In the genomic region with DNA sequence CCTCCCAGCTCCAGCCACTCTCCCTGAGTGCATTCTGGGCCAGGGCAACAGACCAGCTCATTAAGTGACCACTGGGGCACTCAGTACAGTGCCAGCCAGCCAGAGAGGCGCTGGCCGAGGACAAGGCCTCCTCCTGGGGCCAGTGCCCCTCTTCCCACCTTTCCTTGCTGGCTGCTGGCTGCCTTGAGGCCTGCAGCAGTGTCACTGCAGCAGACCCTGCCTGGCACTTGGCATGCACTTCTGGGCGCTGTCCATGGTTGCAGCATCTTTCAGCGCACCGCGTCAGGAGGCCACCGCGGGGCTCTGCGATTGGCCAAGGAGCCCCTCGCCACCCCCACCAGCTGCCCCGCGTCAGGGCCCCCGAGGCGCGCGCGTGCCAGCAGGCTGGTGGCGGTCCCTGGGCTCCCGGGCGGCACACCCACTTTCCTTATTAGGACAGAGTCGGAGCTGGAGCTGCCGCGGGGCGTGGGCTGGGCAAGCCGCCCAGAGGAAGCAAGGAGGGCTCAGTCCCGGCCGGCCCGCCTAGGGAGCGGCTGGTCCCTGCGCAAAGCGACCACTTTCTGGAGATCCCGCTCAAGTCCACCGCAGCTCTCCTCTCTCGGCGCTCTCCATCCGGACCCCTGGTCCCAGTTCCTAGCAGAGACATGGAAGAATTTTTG, we compare ENCODE assay signal across 8 mouse cellular contexts. TPM values are rescaled to one million over a fixed set of nuclear protein-coding genes. Genes with fewer than 3 reads are reported as not detected.
DNase-seq lines count a peak whose midpoint lies in the region; ATAC-seq and TF ChIP-seq lines count a peak whose summit lies in the region.

Prune2 (plus strand) TSS at position 506 of the 659 bp plus-strand sequence.

- WGBS in forebrain, embryonic 12.5 days = under 1% methylated on average over 36 of the region's 36 CpGs
- WGBS in heart, embryonic 15.5 days = under 1% methylated on average over 36 of the region's 36 CpGs
- WGBS in kidney, postnatal 0 days = under 1% methylated on average over 36 of the region's 36 CpGs
- WGBS in liver, embryonic 14.5 days (ENCODE audit: insufficient replicate concordance) = 2% methylated on average over 36 of the region's 36 CpGs
- WGBS in neural tube, embryonic 12.5 days = under 1% methylated on average over 36 of the region's 36 CpGs

- H3K36me3 ChIP-seq in forebrain, embryonic 12.5 days (replicated peaks) = no peaks in the 10 kb centered on the region
- H3K36me3 ChIP-seq in heart, embryonic 15.5 days = no peaks in the 10 kb centered on the region
- H3K36me3 ChIP-seq in kidney, postnatal 0 days (ENCODE audit: insufficient read depth, low read length) = no peaks in the 10 kb centered on the region
- H3K36me3 ChIP-seq in liver, embryonic 14.5 days (replicated peaks; ENCODE audit: control insufficient read depth, insufficient read depth, low read depth) = no peaks in the 10 kb centered on the region
- no peaks in the 10 kb centered on the region for H3K36me3 ChIP-seq in neural tube, embryonic 12.5 days

- H3K9me3 ChIP-seq in forebrain, embryonic 12.5 days = no peaks in the 10 kb centered on the region
- no peaks in the 10 kb centered on the region for H3K9me3 ChIP-seq in heart, embryonic 15.5 days (replicated peaks)
- H3K9me3 ChIP-seq in kidney, postnatal 0 days (replicated peaks; ENCODE audit: low read length) = no peaks in the 10 kb centered on the region
- H3K9me3 ChIP-seq in liver, embryonic 14.5 days (ENCODE audit: control insufficient read depth, low read length) = no peaks in the 10 kb centered on the region
- H3K9me3 ChIP-seq in neural tube, embryonic 12.5 days = no peaks in the 10 kb centered on the region

- peaks cover 16% of the 10 kb centered on the region for H3K4me1 ChIP-seq in forebrain, embryonic 12.5 days
- peaks cover 22% of the 10 kb centered on the region for H3K4me1 ChIP-seq in heart, embryonic 15.5 days (replicated peaks)
- peaks cover 10% of the 10 kb centered on the region; the same call in 1 of the 2 replicates for H3K4me1 ChIP-seq in kidney, postnatal 0 days (replicated peaks; ENCODE audit: insufficient read depth, low read length)
- H3K4me1 ChIP-seq in liver, embryonic 14.5 days (replicated peaks; ENCODE audit: control insufficient read depth in 2 of 2, insufficient read depth in 2 of 2, low read length in 1 of 2) = peaks cover 0 to 7% of the 10 kb centered on the region in 2 experiments; a peak in 1 of 4 replicates
- H3K4me1 ChIP-seq in neural tube, embryonic 12.5 days = peaks cover 13% of the 10 kb centered on the region; the same call in 1 of the 2 replicates

- H3K4me3 ChIP-seq in forebrain, embryonic 12.5 days (replicated peaks) = peak within 1 kb of the TSS; percentile 45
- H3K4me3 ChIP-seq in heart, embryonic 15.5 days = peak within 1 kb of the TSS; percentile 46
- H3K4me3 ChIP-seq in kidney, postnatal 0 days (replicated peaks; ENCODE audit: low read depth, low read length) = peak within 1 kb of the TSS; percentile 26
- peak within 1 kb of the TSS; percentile 24 to 28; a peak in 2 of 4 replicates for H3K4me3 ChIP-seq in liver, embryonic 14.5 days (ENCODE audit: insufficient read depth in 1 of 2, low read depth in 2 of 2, low read length in 2 of 2)
- H3K4me3 ChIP-seq in neural tube, embryonic 12.5 days = peak within 1 kb of the TSS; percentile 43

- TF ChIP-seq EP300 in liver, embryonic 14.5 days (IDR thresholded peaks at IDR 0.05; ENCODE audit: low read depth) = no peak

- H3K27ac ChIP-seq in forebrain, embryonic 12.5 days = no peak within 1 kb of the TSS
- H3K27ac ChIP-seq in heart, embryonic 15.5 days = no peak within 1 kb of the TSS
- no peak within 1 kb of the TSS for H3K27ac ChIP-seq in kidney, postnatal 0 days
- H3K27ac ChIP-seq in liver, embryonic 14.5 days = no peak within 1 kb of the TSS
- no peak within 1 kb of the TSS for H3K27ac ChIP-seq in neural tube, embryonic 12.5 days

- H3K9ac ChIP-seq in forebrain, embryonic 12.5 days = peak within 1 kb of the TSS; percentile 48
- peak within 1 kb of the TSS; percentile 1; the same call in 1 of the 2 replicates for H3K9ac ChIP-seq in heart, embryonic 15.5 days
- no peak within 1 kb of the TSS for H3K9ac ChIP-seq in kidney, postnatal 0 days (ENCODE audit: low read depth, low read length)
- H3K9ac ChIP-seq in liver, embryonic 14.5 days (replicated peaks) = no peak within 1 kb of the TSS
- H3K9ac ChIP-seq in neural tube, embryonic 12.5 days = peak within 1 kb of the TSS; percentile 26; the same call in 1 of the 2 replicates

- H3K27me3 ChIP-seq in forebrain, embryonic 12.5 days = peaks cover 30% of the 10 kb centered on the region
- H3K27me3 ChIP-seq in heart, embryonic 15.5 days = peaks cover 46% of the 10 kb centered on the region
- no peaks in the 10 kb centered on the region for H3K27me3 ChIP-seq in kidney, postnatal 0 days (ENCODE audit: insufficient read depth, low read length)
- H3K27me3 ChIP-seq in liver, embryonic 14.5 days (ENCODE audit: control insufficient read depth, insufficient read depth, low read length) = peaks cover 11% of the 10 kb centered on the region
- peaks cover 21% of the 10 kb centered on the region; the same call in 1 of the 2 replicates for H3K27me3 ChIP-seq in neural tube, embryonic 12.5 days (replicated peaks)

- DNase-seq in CD4-positive helper T cell, adult 2 months (ENCODE audit: low read depth, low spot score) = peak; percentile 3
- DNase-seq in c-Kit-positive CD71-positive TER-119-negative erythroid progenitor cells, embryonic 14.5 days (ENCODE audit: low read depth) = peak; percentile 34
- peak; percentile 79 for DNase-seq in kidney, postnatal 0 days (ENCODE audit: low spot score)
- DNase-seq in liver, embryonic 14.5 days (ENCODE audit: low read depth in 3 of 3, low spot score in 3 of 3) = peak; percentile 4 to 27 (median 23)
- DNase-seq in thymus, postnatal 25 days = peak; percentile 42

- TF ChIP-seq CTCF in kidney, postnatal 0 days (IDR thresholded peaks at IDR 0.05; ENCODE audit: low read depth) = no peak
- no peak for TF ChIP-seq CTCF in liver, embryonic 14.5 days (IDR thresholded peaks at IDR 0.05; ENCODE audit: low read depth)

- H3K4me2 ChIP-seq in forebrain, embryonic 12.5 days = peak within 1 kb of the TSS; percentile 92
- peak within 1 kb of the TSS; percentile 80 for H3K4me2 ChIP-seq in heart, embryonic 15.5 days
- H3K4me2 ChIP-seq in kidney, postnatal 0 days (ENCODE audit: low read length) = peak within 1 kb of the TSS; percentile 67
- peak within 1 kb of the TSS; percentile 46 for H3K4me2 ChIP-seq in liver, embryonic 14.5 days (ENCODE audit: low read depth)
- H3K4me2 ChIP-seq in neural tube, embryonic 12.5 days (replicated peaks) = peak within 1 kb of the TSS; percentile 89

- peak; percentile 93 for ATAC-seq in forebrain, embryonic 12.5 days (ENCODE audit: low FRiP score)
- ATAC-seq in heart, embryonic 15.5 days (replicated peaks; ENCODE audit: insufficient number of reproducible peaks, insufficient read depth, low FRiP score, low read depth) = peak; percentile 92
- ATAC-seq in kidney, postnatal 0 days (replicated peaks; ENCODE audit: low FRiP score, low read depth) = peak; percentile 97
- peak; percentile 78 for ATAC-seq in liver, embryonic 14.5 days (ENCODE audit: insufficient read depth)
- ATAC-seq in neural tube, embryonic 12.5 days (ENCODE audit: low FRiP score, low read depth) = peak; percentile 93

RNA-seq across cellular contexts. Expression of gene Prune2, which starts in this region (rescaled TPM):
- 1.5 and 2.8 TPM in 2 replicates for polyA plus RNA-seq in forebrain, embryonic 12.5 days (2016; fragmentation: Nextera tagmentation; extraction: Ambion mirVana)
- polyA plus RNA-seq in heart, embryonic 15.5 days (2015; fragmentation: Nextera tagmentation; extraction: Ambion mirVana) = 6.1 and 6.5 TPM in 2 replicates
- polyA plus RNA-seq in kidney, postnatal 0 days (2015; fragmentation: Nextera tagmentation; extraction: Ambion mirVana) = 1.1 and 1.3 TPM in 2 replicates
- 0.14 and 0.26 TPM in 2 replicates for polyA plus RNA-seq in liver, embryonic 14.5 days (2012; rRNA removed)
- polyA plus RNA-seq in liver, embryonic 14.5 days (2014; fragmentation: Nextera tagmentation; extraction: Ambion mirVana) = 0.29 and 0.49 TPM in 2 replicates
- polyA plus RNA-seq in neural tube, embryonic 12.5 days (2016; fragmentation: Nextera tagmentation; extraction: Ambion mirVana) = 4.4 and 5.0 TPM in 2 replicates

Comparison
In these comparisons a context has a peak if more than half of its experiments do, and no peak if none do; other contexts are left out.
1. Peak in DNase-seq, ATAC-seq, H3K4me3 ChIP-seq and H3K4me2 ChIP-seq in liver, embryonic 14.5 days; RNA of the gene not detected or under 1 TPM.
2. DNase-seq: peak in every context shown above with its lines; median percentile 79 in kidney, postnatal 0 days; 42 in thymus, postnatal 25 days; 34 in c-Kit-positive CD71-positive TER-119-negative erythroid progenitor cells, embryonic 14.5 days; 23 in liver, embryonic 14.5 days; 3 in CD4-positive helper T cell, adult 2 months.
3. H3K9ac ChIP-seq: peak in forebrain, embryonic 12.5 days (single experiment), heart, embryonic 15.5 days (single experiment) and neural tube, embryonic 12.5 days (single experiment); none in kidney, postnatal 0 days (single experiment) and liver, embryonic 14.5 days (single experiment).
4. Peak in every context shown above with its lines, with median percentiles within 50 percentile points of each other: ATAC-seq, H3K4me2 ChIP-seq and H3K4me3 ChIP-seq.